Mouse (Mus musculus): ENCODE data around the gene Six3. TPM values are rescaled to one million over a fixed set of nuclear protein-coding genes. Genes with fewer than 3 reads are reported as not detected.

The Six3 gene
- polyA plus RNA-seq, 1 experiment: 2.3 TPM

GRCm38 (mm10) chr17:85595853-85596252 is 17.6 kb upstream of the Six3 start:
- H3K4me1 ChIP-seq (ENCODE audit: control insufficient read depth, insufficient read depth, low read length): no peaks in the 10 kb centered on the region
- no peak overlapping the region for H3K27ac ChIP-seq (ENCODE audit: insufficient read depth, low read length)
- TF ChIP-seq POLR2A (IDR thresholded peaks at IDR 0.05; ENCODE audit: extremely low read depth, insufficient read depth, low read length): no peak
- TF ChIP-seq CTCF (IDR thresholded peaks at IDR 0.05; ENCODE audit: extremely low read depth, insufficient read depth, low read length): no peak
- H3K4me3 ChIP-seq (ENCODE audit: insufficient read depth, low read length): no peak overlapping the region

GRCm38 (mm10) chr17:85596341-85596890 is 17.0 kb upstream of the Six3 start:
- H3K4me1 ChIP-seq (ENCODE audit: control insufficient read depth, insufficient read depth, low read length): no peaks in the 10 kb centered on the region
- H3K27ac ChIP-seq (ENCODE audit: insufficient read depth, low read length): no peak overlapping the region
- no peak for TF ChIP-seq CTCF (IDR thresholded peaks at IDR 0.05; ENCODE audit: extremely low read depth, insufficient read depth, low read length)
- TF ChIP-seq POLR2A (IDR thresholded peaks at IDR 0.05; ENCODE audit: extremely low read depth, insufficient read depth, low read length): no peak
- no peak overlapping the region for H3K4me3 ChIP-seq (ENCODE audit: insufficient read depth, low read length)

GRCm38 (mm10) chr17:85599520-85599919 is 13.9 kb upstream of the Six3 start:
- Histone ChIP-seq H3K27ac (ENCODE audit: insufficient read depth, low read length) (no peak overlapping the region), H3K4me3 (ENCODE audit: insufficient read depth, low read length) (no peak overlapping the region)
- TF ChIP-seq CTCF (IDR thresholded peaks at IDR 0.05; ENCODE audit: extremely low read depth, insufficient read depth, low read length) (no peak), POLR2A (IDR thresholded peaks at IDR 0.05; ENCODE audit: extremely low read depth, insufficient read depth, low read length) (no peak)

GRCm38 (mm10) chr17:85606463-85606862 is 6.9 kb upstream of the Six3 start:
- TF ChIP-seq CTCF (IDR thresholded peaks at IDR 0.05; ENCODE audit: extremely low read depth, insufficient read depth, low read length) (no peak), POLR2A (IDR thresholded peaks at IDR 0.05; ENCODE audit: extremely low read depth, insufficient read depth, low read length) (no peak)
- no peak overlapping the region for H3K27ac ChIP-seq (ENCODE audit: insufficient read depth, low read length)
- no peaks in the 10 kb centered on the region for H3K4me1 ChIP-seq (ENCODE audit: control insufficient read depth, insufficient read depth, low read length)
- no peak overlapping the region for H3K4me3 ChIP-seq (ENCODE audit: insufficient read depth, low read length)

More at GRCm38 (mm10) chr17:85599520-85599919, 13.9 kb upstream of the Six3 start:
- no peaks in the 10 kb centered on the region for H3K4me1 ChIP-seq (ENCODE audit: control insufficient read depth, insufficient read depth, low read length)

- Histone ChIP-seq H3K4me3 (ENCODE audit: insufficient read depth, low read length) (no peak overlapping the region), H3K27ac (ENCODE audit: insufficient read depth, low read length) (no peak overlapping the region)
- no peak for TF ChIP-seq CTCF (IDR thresholded peaks at IDR 0.05; ENCODE audit: extremely low read depth, insufficient read depth, low read length)
- TF ChIP-seq POLR2A (IDR thresholded peaks at IDR 0.05; ENCODE audit: extremely low read depth, insufficient read depth, low read length): no peak
Observed at GRCm38 (mm10) chr17:85607556-85608365, 5.6 kb upstream of the Six3 start.

GRCm38 (mm10) chr17:85608366-85609093 is 4.9 kb upstream of the Six3 start:
- no peak for TF ChIP-seq POLR2A (IDR thresholded peaks at IDR 0.05; ENCODE audit: extremely low read depth, insufficient read depth, low read length)
- no peak for TF ChIP-seq CTCF (IDR thresholded peaks at IDR 0.05; ENCODE audit: extremely low read depth, insufficient read depth, low read length)
- Histone ChIP-seq H3K27ac (ENCODE audit: insufficient read depth, low read length) (no peak overlapping the region), H3K4me3 (ENCODE audit: insufficient read depth, low read length) (no peak overlapping the region), H3K4me1 (ENCODE audit: control insufficient read depth, insufficient read depth, low read length) (no peaks in the 10 kb centered on the region)

More at GRCm38 (mm10) chr17:85607556-85608365, 5.6 kb upstream of the Six3 start:
- no peaks in the 10 kb centered on the region for H3K4me1 ChIP-seq (ENCODE audit: control insufficient read depth, insufficient read depth, low read length)

- Histone ChIP-seq H3K4me1 (ENCODE audit: control insufficient read depth, insufficient read depth, low read length) (no peaks in the 10 kb centered on the region), H3K4me3 (ENCODE audit: insufficient read depth, low read length) (no peak overlapping the region), H3K27ac (ENCODE audit: insufficient read depth, low read length) (no peak overlapping the region)
- no peak for TF ChIP-seq CTCF (IDR thresholded peaks at IDR 0.05; ENCODE audit: extremely low read depth, insufficient read depth, low read length)
- TF ChIP-seq POLR2A (IDR thresholded peaks at IDR 0.05; ENCODE audit: extremely low read depth, insufficient read depth, low read length): no peak
Observed at GRCm38 (mm10) chr17:85609094-85609425, 4.3 kb upstream of the Six3 start.

- no peak overlapping the region for H3K4me3 ChIP-seq (ENCODE audit: insufficient read depth, low read length)
- no peak for TF ChIP-seq POLR2A (IDR thresholded peaks at IDR 0.05; ENCODE audit: extremely low read depth, insufficient read depth, low read length)
- TF ChIP-seq CTCF (IDR thresholded peaks at IDR 0.05; ENCODE audit: extremely low read depth, insufficient read depth, low read length): no peak
- H3K4me1 ChIP-seq (ENCODE audit: control insufficient read depth, insufficient read depth, low read length): no peaks in the 10 kb centered on the region
- H3K27ac ChIP-seq (ENCODE audit: insufficient read depth, low read length): no peak overlapping the region
Observed at GRCm38 (mm10) chr17:85609621-85610392, 3.6 kb upstream of the Six3 start.
